Mouse (Mus musculus) cerebellum, postnatal 14 days (tissue): ENCODE measurements around the gene Lamtor3.
"Not testable (repeated sequence)": the region's sequence is repeated elsewhere in the genome, so short reads cannot be mapped to it uniquely, and the experiment has no call there.

Experiments used
- DNase-seq, 2 experiments: peaks; one replicate each; pipeline ENCODE4 v3.0.0; 2021; ENCODE audit warnings: mixed read lengths in 2 of 2

Gene Lamtor3

DNA sequence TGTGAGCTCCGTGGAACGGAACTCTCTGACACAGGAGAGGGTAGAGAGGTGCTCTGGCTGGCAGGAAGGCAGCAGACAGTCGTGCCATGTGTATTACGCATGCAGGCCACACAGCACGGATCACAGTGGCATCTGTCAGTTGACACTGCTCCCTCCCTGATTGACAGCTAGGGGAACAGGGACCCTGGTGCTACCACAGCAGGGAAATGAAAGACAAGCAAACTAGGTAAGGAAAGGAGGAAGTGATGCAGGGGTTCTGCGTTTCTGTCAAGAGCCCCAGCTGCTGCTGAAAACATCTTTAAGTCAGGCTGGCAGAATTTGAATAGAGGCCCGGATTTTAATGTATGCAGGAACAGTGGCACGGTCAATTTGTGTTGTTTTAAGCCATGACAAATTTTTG, 45.2 kb downstream of the Lamtor3 start:
- no peak for DNase-seq

GRCm38 (mm10) chr3:137964014-137964413, 45.7 kb downstream of the Lamtor3 start:
- not testable (repeated sequence) for DNase-seq

- no peak for DNase-seq
Measured at GRCm38 (mm10) chr3:137968105-137968819, 50.0 kb downstream of the Lamtor3 start.

GRCm38 (mm10) chr3:137968820-137969486, 50.6 kb downstream of the Lamtor3 start:
- no peak for DNase-seq

DNA sequence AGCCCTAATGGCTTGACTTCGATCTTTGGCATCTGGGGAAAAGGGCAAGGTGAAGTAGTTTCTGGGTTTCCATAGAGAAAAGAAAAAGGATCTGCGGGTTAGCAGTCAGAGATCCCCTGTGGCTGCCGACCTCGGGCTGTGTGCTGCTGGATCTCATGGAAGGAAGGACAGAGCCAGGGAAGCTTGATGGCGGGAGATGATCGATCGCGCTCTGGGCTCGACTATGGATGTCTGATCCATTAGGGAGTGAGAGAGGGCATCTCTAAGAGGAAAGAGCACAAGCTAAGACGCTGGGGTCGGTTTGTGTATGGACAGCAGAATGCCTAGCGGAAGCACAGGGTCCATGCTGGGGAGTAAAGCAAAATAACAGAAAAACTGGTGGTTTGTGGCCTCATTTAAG, 51.6 kb downstream of the Lamtor3 start:
- peak; percentile 58 to 61 for DNase-seq

DNA sequence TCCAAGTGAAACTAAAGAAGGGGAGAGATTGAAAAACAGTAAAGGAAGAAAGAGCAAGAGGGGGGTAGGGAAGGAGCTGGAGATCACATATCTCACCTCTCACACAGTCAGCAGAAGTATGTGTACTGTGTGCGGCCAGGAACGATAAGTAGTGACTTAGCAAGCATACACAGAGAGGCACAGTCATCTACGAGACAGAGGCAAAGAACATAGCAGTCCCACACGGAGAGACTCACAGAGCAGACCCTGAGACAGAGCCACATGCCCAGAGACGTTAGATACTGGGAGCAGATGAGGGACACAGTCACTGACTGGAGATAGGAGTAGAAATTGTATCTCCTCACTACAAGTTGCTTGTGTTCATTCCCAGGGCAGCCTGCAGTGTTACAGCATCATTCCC, 53.9 kb downstream of the Lamtor3 start:
- DNase-seq = no peak

DNA sequence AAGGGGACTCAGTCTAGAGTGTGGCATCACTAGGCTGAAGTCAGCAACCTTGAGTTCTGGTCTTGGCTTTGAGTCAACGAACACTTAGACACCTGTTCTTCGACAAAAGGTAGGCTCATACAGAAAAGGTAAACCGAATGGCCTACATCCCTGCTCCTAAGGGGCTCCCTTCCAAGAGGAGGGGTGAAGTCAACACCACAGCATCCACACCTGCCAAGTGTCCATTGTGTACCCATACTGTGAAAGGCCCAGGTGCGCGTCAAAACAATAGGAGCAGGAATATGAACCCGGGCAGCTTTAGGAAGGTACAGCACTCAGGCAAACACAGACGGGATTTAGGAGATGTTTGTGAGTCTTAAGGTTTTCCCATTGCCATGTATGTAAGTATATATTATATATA, 54.7 kb downstream of the Lamtor3 start:
- DNase-seq = no peak

DNA sequence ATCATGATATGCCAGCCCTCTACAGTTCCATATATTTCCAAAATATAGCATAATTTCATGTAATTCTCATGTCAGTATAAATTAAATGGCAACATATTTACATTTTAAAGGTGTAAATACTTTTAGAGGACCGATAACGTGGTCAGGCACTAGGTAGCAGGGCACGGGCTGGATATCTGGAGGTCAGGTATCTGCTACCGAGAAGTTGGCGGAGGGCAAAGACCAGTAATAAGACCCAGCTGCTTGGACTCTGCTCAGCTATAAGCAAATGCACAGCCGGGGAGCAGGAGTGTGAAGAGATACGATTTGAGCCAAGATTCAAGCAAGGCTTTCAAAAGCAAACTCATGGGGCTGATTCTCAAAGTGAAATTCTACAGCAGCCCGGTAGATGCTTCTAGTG, 56.0 kb downstream of the Lamtor3 start:
- DNase-seq = no peak

GRCm38 (mm10) chr3:137975435-137975834, 57.1 kb downstream of the Lamtor3 start:
- no peak for DNase-seq

DNA sequence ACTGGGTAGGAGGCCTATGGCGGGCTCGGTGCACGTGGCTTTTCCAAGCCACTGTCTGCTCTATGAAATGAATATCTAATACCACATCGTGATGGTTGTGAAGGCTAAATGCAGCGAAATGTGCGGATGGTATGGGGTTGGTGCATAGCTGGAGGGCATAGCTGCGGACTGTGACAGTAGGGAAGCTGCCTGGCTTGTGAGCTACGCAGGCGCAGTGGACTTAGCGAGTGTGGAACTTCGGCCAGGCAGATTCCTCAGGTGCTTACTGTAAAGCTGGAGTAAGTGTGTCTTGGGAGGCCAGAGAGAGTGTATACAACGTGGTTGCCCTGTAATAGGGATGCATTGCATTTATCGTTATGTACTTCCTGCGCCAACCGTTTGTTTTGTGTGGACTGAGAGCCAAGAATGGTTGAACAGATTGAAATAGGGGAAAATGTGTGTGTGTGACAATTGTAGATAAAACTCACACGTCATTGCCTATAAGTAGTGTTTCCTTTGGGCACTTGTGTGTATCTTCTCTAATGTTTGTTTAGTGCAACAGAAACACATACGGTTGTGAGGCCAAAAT, 57.6 kb downstream of the Lamtor3 start:
- DNase-seq = no peak

GRCm38 (mm10) chr3:137976943-137977628, 58.8 kb downstream of the Lamtor3 start:
- no peak for DNase-seq

DNA sequence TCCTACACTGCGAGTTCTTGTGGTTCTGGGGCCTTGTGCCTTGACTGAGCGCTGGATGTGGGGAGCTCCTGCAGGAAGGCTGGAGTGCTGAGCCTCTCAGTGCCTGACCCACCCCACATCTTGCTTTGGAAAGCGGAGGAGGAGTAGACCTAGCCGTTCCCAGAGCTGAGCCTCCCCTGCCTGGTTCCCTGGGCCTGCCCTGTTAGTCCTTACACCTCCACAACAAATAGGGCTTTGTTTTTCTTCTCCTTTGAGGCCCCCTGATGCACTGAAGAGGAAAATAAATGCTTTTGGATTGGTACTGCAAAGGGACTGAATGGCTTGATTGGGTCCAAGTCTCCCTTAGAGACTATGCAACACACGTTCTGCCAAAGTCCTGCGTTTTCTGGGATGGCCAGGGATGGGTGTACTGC, 59.3 kb downstream of the Lamtor3 start:
- no peak for DNase-seq

DNA sequence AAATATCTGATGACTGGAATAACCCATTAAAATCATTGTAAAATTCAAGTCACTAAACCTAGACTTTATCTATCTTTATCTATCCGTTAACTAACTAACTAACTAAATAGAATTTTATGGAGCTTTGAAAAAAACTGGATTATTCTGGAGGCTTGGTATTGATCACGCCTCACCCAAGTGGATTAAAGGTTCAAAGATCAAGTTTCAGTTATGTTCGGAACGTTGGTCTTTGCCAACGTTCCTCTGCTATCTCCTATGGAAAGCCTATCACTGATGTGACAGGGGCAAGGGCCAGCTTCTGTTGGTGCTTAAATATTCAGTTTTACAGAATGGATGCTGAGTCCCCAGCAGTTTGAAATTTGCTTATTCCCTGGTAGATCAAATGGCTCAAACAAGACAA, 59.9 kb downstream of the Lamtor3 start:
- no peak for DNase-seq
